Mouse (Mus musculus) neural tube, embryonic 15.5 days (tissue): ENCODE results near the gene Babam2. TPM values are rescaled to one million over a fixed set of nuclear protein-coding genes. Genes with fewer than 3 reads are reported as not detected.

ENCODE experiments used
- ATAC-seq: fragments of 200-750 bp; cut with Nextera tagmentation; 2 replicates; pipeline ENCODE4 v1.8.0; 2017; ENCODE audit warnings: mild to moderate bottlenecking, moderate TSS enrichment, moderate library complexity; ENCODE audit not compliant: low FRiP score
- H3K27ac ChIP-seq: fragments of 300-500 bp; sonication (generic); replicated peaks from 2 replicates; pipeline ENCODE4 v1.5.1; 2015; ENCODE audit warnings: mild to moderate bottlenecking, inconsistent platforms
- H3K27me3 ChIP-seq: fragments of 300-500 bp; sonication (generic); replicated peaks from 2 replicates; pipeline ENCODE4 v1.6.1; 2015; ENCODE audit warnings: inconsistent platforms
- H3K36me3 ChIP-seq: fragments of 300-500 bp; sonication (generic); 2 replicates; pipeline ENCODE4 v1.6.1; 2015; ENCODE audit warnings: inconsistent platforms
- H3K4me1 ChIP-seq: fragments of 300-500 bp; sonication (generic); 2 replicates; pipeline ENCODE4 v1.6.1; 2015; ENCODE audit warnings: inconsistent platforms
- H3K4me2 ChIP-seq: fragments of 300-500 bp; sonication (generic); 2 replicates; pipeline ENCODE4 v1.6.1; 2015; ENCODE audit warnings: inconsistent platforms, mild to moderate bottlenecking, moderate library complexity
- H3K4me3 ChIP-seq: fragments of 300-500 bp; sonication (generic); replicated peaks from 2 replicates; pipeline ENCODE4 v1.5.1; 2015; ENCODE audit warnings: mild to moderate bottlenecking, inconsistent platforms
- H3K9ac ChIP-seq: fragments of 300-500 bp; sonication (generic); replicated peaks from 2 replicates; pipeline ENCODE4 v1.6.1; 2015; ENCODE audit warnings: mild to moderate bottlenecking, inconsistent platforms
- H3K9me3 ChIP-seq: fragments of 300-500 bp; sonication (generic); replicated peaks from 2 replicates; pipeline ENCODE4 v1.6.1; 2016; ENCODE audit warnings: inconsistent platforms
- WGBS: fragments of 180-500 bp; shearing (Covaris S2); methylation state at CpG from one replicate; pipeline ENCODE4 v1.1.7; 2015; ENCODE audit warnings: mixed read lengths; 5-methylcytosine and 5-hydroxymethylcytosine counted together
- polyA plus RNA-seq: library from polyadenylated mRNA; unstranded; fragments of >200 nt; fragmentation: Nextera tagmentation; extraction: Ambion mirVana; gene quantifications from 2 replicates; pipeline ENCODE4 v1.2.1, GENCODE M21; 2015

The Babam2 gene
- polyA plus RNA-seq, 1 experiment from 2014 or later, result 61.8 TPM

- Histone ChIP-seq H3K4me3 (no peak overlapping the region), H3K9me3 (no peaks in the 10 kb centered on the region), H3K9ac (no peak overlapping the region), H3K4me1 (peaks cover 10% of the 10 kb centered on the region), H3K27me3 (no peaks in the 10 kb centered on the region), H3K36me3 (no peaks in the 10 kb centered on the region), H3K27ac (no peak overlapping the region), H3K4me2 (no peak overlapping the region)
- no peak for ATAC-seq
- 100% methylated on average over 1 of the region's 1 CpGs for WGBS
Measured at GRCm38 (mm10) chr5:32103545-32103944, 406.1 kb downstream of the Babam2 start.

GRCm38 (mm10) chr5:32104119-32104990 is 406.9 kb downstream of the Babam2 start:
- WGBS, result 88% methylated on average over 12 of the region's 12 CpGs
- Histone ChIP-seq H3K27ac (no peak overlapping the region), H3K4me3 (no peak overlapping the region)

GRCm38 (mm10) chr5:32106473-32107140 is 409.1 kb downstream of the Babam2 start:
- ATAC-seq, result no peak
- no peaks in the 10 kb centered on the region for H3K9me3 ChIP-seq
- no peak overlapping the region for H3K4me3 ChIP-seq
- 85% methylated on average over 5 of the region's 5 CpGs for WGBS
- no peaks in the 10 kb centered on the region for H3K36me3 ChIP-seq
- H3K4me1 ChIP-seq, result peaks cover 10% of the 10 kb centered on the region
- H3K4me2 ChIP-seq, result no peak overlapping the region
- no peak overlapping the region for H3K9ac ChIP-seq
- H3K27me3 ChIP-seq, result no peaks in the 10 kb centered on the region
- H3K27ac ChIP-seq, result no peak overlapping the region

More at GRCm38 (mm10) chr5:32104119-32104990, 406.9 kb downstream of the Babam2 start:
- Histone ChIP-seq H3K4me2 (no peak overlapping the region), H3K9me3 (no peaks in the 10 kb centered on the region), H3K9ac (no peak overlapping the region), H3K4me1 (peaks cover 10% of the 10 kb centered on the region), H3K27me3 (no peaks in the 10 kb centered on the region), H3K36me3 (no peaks in the 10 kb centered on the region)
- no peak for ATAC-seq

- H3K4me3 ChIP-seq, result no peak overlapping the region
- no peak for ATAC-seq
- no peaks in the 10 kb centered on the region for H3K27me3 ChIP-seq
- H3K9me3 ChIP-seq, result no peaks in the 10 kb centered on the region
- no peak overlapping the region for H3K4me2 ChIP-seq
- no peak overlapping the region for H3K9ac ChIP-seq
- H3K27ac ChIP-seq, result no peak overlapping the region
- 86% methylated on average over 4 of the region's 4 CpGs for WGBS
- no peaks in the 10 kb centered on the region for H3K36me3 ChIP-seq
- no peaks in the 10 kb centered on the region for H3K4me1 ChIP-seq
Measured at GRCm38 (mm10) chr5:32110651-32111050, 413.2 kb downstream of the Babam2 start.

GRCm38 (mm10) chr5:32112206-32112916 is 414.9 kb downstream of the Babam2 start:
- Histone ChIP-seq H3K4me1 (no peaks in the 10 kb centered on the region), H3K27me3 (no peaks in the 10 kb centered on the region), H3K9me3 (no peaks in the 10 kb centered on the region), H3K27ac (no peak overlapping the region), H3K36me3 (no peaks in the 10 kb centered on the region), H3K9ac (no peak overlapping the region), H3K4me3 (no peak overlapping the region), H3K4me2 (no peak overlapping the region)
- 77% methylated on average over 7 of the region's 7 CpGs for WGBS
- ATAC-seq, result no peak

GRCm38 (mm10) chr5:32120901-32121376 is 423.5 kb downstream of the Babam2 start:
- ATAC-seq, result no peak
- no peaks in the 10 kb centered on the region for H3K9me3 ChIP-seq
- H3K27ac ChIP-seq, result no peak overlapping the region
- no peak overlapping the region for H3K4me2 ChIP-seq
- no peaks in the 10 kb centered on the region for H3K27me3 ChIP-seq
- H3K4me1 ChIP-seq, result no peaks in the 10 kb centered on the region
- no peaks in the 10 kb centered on the region for H3K36me3 ChIP-seq
- no peak overlapping the region for H3K4me3 ChIP-seq
- H3K9ac ChIP-seq, result no peak overlapping the region
- 47% methylated on average over 11 of the region's 11 CpGs for WGBS

GRCm38 (mm10) chr5:32121936-32122335 is 424.5 kb downstream of the Babam2 start:
- WGBS, result 91% methylated on average over 6 of the region's 6 CpGs
- no peak overlapping the region for H3K4me2 ChIP-seq
- no peak for ATAC-seq

GRCm38 (mm10) chr5:32122363-32122762 is 424.9 kb downstream of the Babam2 start:
- ATAC-seq, result no peak
- H3K4me2 ChIP-seq, result no peak overlapping the region
- no peaks in the 10 kb centered on the region for H3K4me1 ChIP-seq
- no peak overlapping the region for H3K4me3 ChIP-seq
- H3K9me3 ChIP-seq, result no peaks in the 10 kb centered on the region
- no peaks in the 10 kb centered on the region for H3K36me3 ChIP-seq
- H3K27me3 ChIP-seq, result no peaks in the 10 kb centered on the region
- H3K27ac ChIP-seq, result no peak overlapping the region
- WGBS, result 91% methylated on average over 5 of the region's 5 CpGs
- no peak overlapping the region for H3K9ac ChIP-seq

More at GRCm38 (mm10) chr5:32121936-32122335, 424.5 kb downstream of the Babam2 start:
- Histone ChIP-seq H3K4me3 (no peak overlapping the region), H3K27me3 (no peaks in the 10 kb centered on the region), H3K9me3 (no peaks in the 10 kb centered on the region), H3K27ac (no peak overlapping the region), H3K36me3 (no peaks in the 10 kb centered on the region), H3K9ac (no peak overlapping the region), H3K4me1 (no peaks in the 10 kb centered on the region)

- Histone ChIP-seq H3K9ac (no peak overlapping the region), H3K4me1 (no peaks in the 10 kb centered on the region), H3K27me3 (peaks cover 8% of the 10 kb centered on the region; the same call in 1 of the 2 replicates), H3K4me2 (no peak overlapping the region), H3K36me3 (no peaks in the 10 kb centered on the region), H3K9me3 (no peaks in the 10 kb centered on the region), H3K27ac (no peak overlapping the region), H3K4me3 (no peak overlapping the region)
- ATAC-seq, result no peak
- 79% methylated on average over 6 of the region's 6 CpGs for WGBS
Measured at GRCm38 (mm10) chr5:32124957-32125356, 427.5 kb downstream of the Babam2 start.

- H3K9me3 ChIP-seq, result no peaks in the 10 kb centered on the region
- ATAC-seq, result no peak
- 63% methylated on average over 3 of the region's 3 CpGs for WGBS
- no peaks in the 10 kb centered on the region for H3K4me1 ChIP-seq
- H3K27me3 ChIP-seq, result peaks cover 28% of the 10 kb centered on the region
- no peak overlapping the region for H3K9ac ChIP-seq
- H3K4me2 ChIP-seq, result no peak overlapping the region
- H3K27ac ChIP-seq, result no peak overlapping the region
- no peak overlapping the region for H3K4me3 ChIP-seq
- no peaks in the 10 kb centered on the region for H3K36me3 ChIP-seq
Measured at GRCm38 (mm10) chr5:32127226-32127625, 429.7 kb downstream of the Babam2 start.

- Histone ChIP-seq H3K27ac (no peak overlapping the region), H3K4me1 (peaks cover 5% of the 10 kb centered on the region), H3K9ac (no peak overlapping the region), H3K36me3 (no peaks in the 10 kb centered on the region), H3K27me3 (peaks cover 33% of the 10 kb centered on the region), H3K4me3 (no peak overlapping the region), H3K9me3 (no peaks in the 10 kb centered on the region), H3K4me2 (no peak overlapping the region)
- ATAC-seq, result no peak
- WGBS, result 52% methylated on average over 3 of the region's 3 CpGs
Measured at GRCm38 (mm10) chr5:32127927-32128326, 430.4 kb downstream of the Babam2 start.
